Mouse (Mus musculus) hindbrain, postnatal 0 days (tissue): ENCODE data around the gene Foxc1. TPM values are rescaled to one million over a fixed set of nuclear protein-coding genes. Genes with fewer than 3 reads are reported as not detected.

Experiments used
- ATAC-seq: fragments of 200-750 bp; cut with Nextera tagmentation; 2 replicates; pipeline ENCODE4 v1.8.0; 2017; ENCODE audit warnings: mild to moderate bottlenecking, moderate TSS enrichment, moderate library complexity
- DNase-seq: peaks from one replicate; pipeline ENCODE4 v3.0.0-alpha.2; 2015; ENCODE audit warnings: low spot score
- H3K27ac ChIP-seq: fragments of 300-500 bp; sonication (generic); 2 replicates; pipeline ENCODE4 v1.5.1; 2014; ENCODE audit warnings: mild to moderate bottlenecking
- H3K27me3 ChIP-seq: fragments of 300-500 bp; sonication (generic); 2 replicates; pipeline ENCODE4 v1.6.1; 2014; ENCODE audit warnings: low read length, mixed read lengths; ENCODE audit not compliant: insufficient read depth
- H3K36me3 ChIP-seq: fragments of 300-500 bp; sonication (generic); 2 replicates; pipeline ENCODE4 v1.6.1; 2014; ENCODE audit warnings: low read length, mixed read lengths; ENCODE audit not compliant: insufficient read depth
- H3K4me1 ChIP-seq: fragments of 300-500 bp; sonication (generic); 2 replicates; pipeline ENCODE4 v1.6.1; 2014; ENCODE audit warnings: antibody characterized with exemption, low read length, mixed read lengths; ENCODE audit not compliant: insufficient read depth
- H3K4me2 ChIP-seq: fragments of 300-500 bp; sonication (generic); 2 replicates; pipeline ENCODE4 v1.6.1; 2014; ENCODE audit warnings: low read depth, mild to moderate bottlenecking, low read length, moderate library complexity, mixed read lengths
- H3K4me3 ChIP-seq: fragments of 300-500 bp; sonication (generic); 2 replicates; pipeline ENCODE4 v1.5.1; 2014; ENCODE audit warnings: low read length
- H3K9ac ChIP-seq: fragments of 300-500 bp; sonication (generic); replicated peaks from 2 replicates; pipeline ENCODE4 v1.6.1; 2014; ENCODE audit warnings: mild to moderate bottlenecking, low read length, moderate library complexity, mixed read lengths
- H3K9me3 ChIP-seq: fragments of 300-500 bp; sonication (generic); 2 replicates; pipeline ENCODE4 v1.6.1; 2016; ENCODE audit warnings: low read length, mixed read lengths
- CTCF ChIP-seq: IDR thresholded peaks from 2 replicates; pipeline ENCODE4 v1.5.1; 2016; ENCODE audit warnings: antibody characterized with exemption, control low read depth, low read depth
- WGBS: fragments of 180-500 bp; shearing (Covaris S2); extraction: QIAGEN DNeasy Blood & Tissue Kit; methylation state at CpG from one replicate; pipeline ENCODE4 v1.1.7; 2014; 5-methylcytosine and 5-hydroxymethylcytosine counted together
- polyA plus RNA-seq: library from polyadenylated mRNA; unstranded; fragments of >200 nt; fragmentation: Nextera tagmentation; extraction: Ambion mirVana; gene quantifications from 2 replicates; pipeline ENCODE4 v1.2.1, GENCODE M21; 2015
- total RNA-seq: library from RNA; depleted of rRNA; stranded (reverse); fragments of >200 nt; gene quantifications from 2 replicates; pipeline ENCODE4 v1.2.3, GENCODE M21; 2014

Foxc1 gene
- total and polyA plus RNA-seq, 2 experiments from 2014 or later = 2.0 to 11.9 TPM

- ATAC-seq (no peak), DNase-seq (no peak)
- Histone ChIP-seq H3K4me2 (peak overlapping the region; percentile 36), H3K27me3 (peaks cover 39% of the 10 kb centered on the region), H3K36me3 (no peaks in the 10 kb centered on the region), H3K4me3 (no peak overlapping the region), H3K9ac (no peak overlapping the region), H3K27ac (no peak overlapping the region), H3K9me3 (no peaks in the 10 kb centered on the region), H3K4me1 (no peaks in the 10 kb centered on the region)
- TF ChIP-seq CTCF = no peak
- 35% methylated on average over 9 of the region's 9 CpGs for WGBS
Observed at GRCm38 (mm10) chr13:31798075-31798474, 8.4 kb upstream of the Foxc1 start.

- WGBS = 2% methylated on average over 43 of the region's 43 CpGs
- H3K27ac ChIP-seq = no peak overlapping the region; the same call in 1 of the 2 replicates
- no peaks in the 10 kb centered on the region for H3K9me3 ChIP-seq
- H3K4me2 ChIP-seq = peak overlapping the region; percentile 65
- no peaks in the 10 kb centered on the region for H3K36me3 ChIP-seq
- no peak overlapping the region for H3K9ac ChIP-seq
- H3K4me1 ChIP-seq = no peaks in the 10 kb centered on the region
- TF ChIP-seq CTCF = peak; percentile 94
- peak; percentile 83 for ATAC-seq
- peak overlapping the region; percentile 31 for H3K4me3 ChIP-seq
- peaks cover 62% of the 10 kb centered on the region for H3K27me3 ChIP-seq
- peak; percentile 85 for DNase-seq
Observed at GRCm38 (mm10) chr13:31800581-31801576, 5.6 kb upstream of the Foxc1 start.

- no peak overlapping the region for H3K9ac ChIP-seq
- peak overlapping the region; percentile 65 for H3K4me2 ChIP-seq
- no peak overlapping the region; the same call in 1 of the 2 replicates for H3K27ac ChIP-seq
- ATAC-seq (peak; percentile 14; the same call in 1 of the 2 replicates), DNase-seq (no peak)
- no peaks in the 10 kb centered on the region for H3K4me1 ChIP-seq
- H3K9me3 ChIP-seq = no peaks in the 10 kb centered on the region
- WGBS = 6% methylated on average over 25 of the region's 25 CpGs
- H3K4me3 ChIP-seq = peak overlapping the region; percentile 31; the same call in 1 of the 2 replicates
- H3K36me3 ChIP-seq = no peaks in the 10 kb centered on the region
- no peak for TF ChIP-seq CTCF
- peaks cover 67% of the 10 kb centered on the region for H3K27me3 ChIP-seq
Observed at GRCm38 (mm10) chr13:31801703-31802305, 4.6 kb upstream of the Foxc1 start.

GRCm38 (mm10) chr13:31802447-31802846, 4.0 kb upstream of the Foxc1 start:
- no peaks in the 10 kb centered on the region for H3K9me3 ChIP-seq
- H3K4me3 ChIP-seq = no peak overlapping the region
- no peak overlapping the region for H3K4me2 ChIP-seq
- 8% methylated on average over 5 of the region's 5 CpGs for WGBS
- peaks cover 67% of the 10 kb centered on the region for H3K27me3 ChIP-seq
- no peak for DNase-seq
- no peak overlapping the region for H3K9ac ChIP-seq
- no peak for ATAC-seq
- no peak for TF ChIP-seq CTCF
- no peaks in the 10 kb centered on the region for H3K36me3 ChIP-seq
- H3K27ac ChIP-seq = no peak overlapping the region
- H3K4me1 ChIP-seq = no peaks in the 10 kb centered on the region

GRCm38 (mm10) chr13:31803166-31804093, 3.0 kb upstream of the Foxc1 start:
- peaks cover 76% of the 10 kb centered on the region for H3K27me3 ChIP-seq
- no peak overlapping the region for H3K9ac ChIP-seq
- H3K4me3 ChIP-seq = no peak overlapping the region
- no peaks in the 10 kb centered on the region for H3K4me1 ChIP-seq
- H3K9me3 ChIP-seq = no peaks in the 10 kb centered on the region
- peak overlapping the region; percentile 8; the same call in 1 of the 2 replicates for H3K4me2 ChIP-seq
- H3K36me3 ChIP-seq = no peaks in the 10 kb centered on the region
- TF ChIP-seq CTCF = no peak
- WGBS = 2% methylated on average over 29 of the region's 31 CpGs
- H3K27ac ChIP-seq = no peak overlapping the region
- no peak for DNase-seq
- ATAC-seq = no peak

GRCm38 (mm10) chr13:31804571-31804970, 1.9 kb upstream of the Foxc1 start:
- Histone ChIP-seq H3K27me3 (peaks cover 70% of the 10 kb centered on the region), H3K9me3 (no peaks in the 10 kb centered on the region), H3K4me3 (no peak overlapping the region), H3K27ac (no peak overlapping the region), H3K36me3 (no peaks in the 10 kb centered on the region), H3K4me1 (no peaks in the 10 kb centered on the region), H3K9ac (no peak overlapping the region), H3K4me2 (no peak overlapping the region)
- 2% methylated on average over 7 of the region's 7 CpGs for WGBS
- TF ChIP-seq CTCF = no peak
- ATAC-seq (no peak), DNase-seq (no peak)
